Mouse (Mus musculus) ovary, postnatal 36 days (tissue): ENCODE data around the gene Ankrd24.
"Not testable (repeated sequence)": the region's sequence is repeated elsewhere in the genome, so short reads cannot be mapped to it uniquely, and the experiment has no call there.

ENCODE experiments used
- DNase-seq: peaks from one replicate; pipeline ENCODE4 v3.0.0; 2022; ENCODE audit warnings: low spot score, mixed read lengths

Ankrd24 gene

DNA sequence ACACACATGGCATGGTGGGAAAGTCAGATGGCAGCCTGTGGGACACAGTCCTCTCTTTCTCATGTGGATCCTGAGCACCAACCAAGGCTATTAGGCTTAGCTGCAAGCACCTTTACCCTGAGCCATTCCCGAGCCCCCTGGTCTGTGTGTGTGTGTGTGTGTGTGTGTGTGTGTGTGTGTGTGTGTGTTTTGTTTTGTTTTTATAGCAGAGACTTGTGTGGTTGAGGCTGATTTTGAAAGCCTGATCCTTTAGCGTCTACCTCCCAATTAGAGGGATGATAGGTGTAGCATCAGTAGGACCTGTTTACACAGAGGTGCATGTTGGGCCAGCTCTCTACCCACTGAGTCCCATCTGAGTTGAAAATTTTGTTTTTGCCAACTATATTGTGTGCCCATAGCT lies 15.8 kb downstream of the Ankrd24 start:
- DNase-seq = no peak

DNA sequence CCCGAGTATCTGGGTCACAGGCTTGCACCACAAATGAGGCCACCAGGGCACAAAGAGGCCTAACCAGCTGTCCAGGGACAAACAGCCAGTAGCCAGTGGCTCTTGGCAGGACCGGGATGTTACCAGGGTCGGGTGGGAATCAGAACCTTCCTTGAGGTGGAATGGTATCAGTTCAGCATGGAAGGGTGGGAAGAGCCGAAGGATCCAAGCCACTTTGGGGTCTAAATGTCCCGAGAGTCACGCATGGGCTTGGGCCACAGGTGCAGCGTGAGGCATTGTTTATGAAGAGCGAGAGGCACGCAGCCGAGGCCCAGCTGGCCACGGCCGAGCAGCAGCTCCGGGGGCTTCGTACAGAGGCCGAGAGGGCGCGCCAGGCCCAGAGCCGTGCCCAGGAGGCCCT lies 16.4 kb downstream of the Ankrd24 start:
- no peak for DNase-seq

DNA sequence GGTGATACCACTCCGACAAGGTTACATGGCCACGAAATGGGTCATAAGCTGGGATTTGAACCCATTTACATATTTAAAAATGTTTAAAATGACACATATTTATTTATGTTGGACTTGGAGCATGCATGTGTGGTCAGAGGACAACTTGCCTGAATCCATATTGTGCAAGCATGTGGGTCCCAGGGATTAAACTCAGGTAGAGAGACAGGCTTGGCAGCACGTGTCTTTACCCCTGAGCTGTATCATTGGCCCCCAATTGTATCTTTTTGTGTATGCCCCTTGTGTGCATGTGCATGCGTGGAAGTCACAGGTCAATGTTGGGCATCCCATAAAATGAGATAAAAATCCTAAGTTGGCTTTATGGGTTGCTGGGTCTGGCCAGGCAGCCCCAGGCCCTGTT lies 17.1 kb downstream of the Ankrd24 start:
- no peak for DNase-seq

DNA sequence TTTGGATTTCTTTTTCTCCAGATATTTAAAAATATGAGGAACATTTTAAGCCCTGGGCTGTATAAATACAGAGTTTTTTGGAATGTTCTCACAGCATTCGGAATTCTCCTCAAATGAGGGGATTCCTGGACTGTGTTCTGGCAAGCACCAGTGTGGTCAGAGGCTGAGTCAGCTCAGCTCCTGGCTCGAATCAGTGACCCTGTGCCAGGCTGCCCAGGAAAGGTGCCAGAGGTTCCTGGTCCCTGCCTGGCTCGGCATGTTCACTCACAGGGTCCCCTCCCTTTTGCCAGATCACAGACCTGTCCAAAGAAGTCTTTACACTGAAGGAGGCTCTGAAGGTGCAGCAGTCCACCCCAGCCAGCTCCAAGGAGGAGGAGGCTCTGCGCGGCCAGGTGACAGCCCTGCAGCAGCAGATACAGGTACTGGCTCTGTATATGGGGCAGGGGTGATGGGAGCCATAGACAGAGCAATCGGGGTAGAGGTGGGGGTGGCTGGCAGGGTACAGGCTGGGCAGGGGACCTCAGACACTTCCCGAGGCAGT lies 17.7 kb downstream of the Ankrd24 start:
- no peak for DNase-seq

DNA sequence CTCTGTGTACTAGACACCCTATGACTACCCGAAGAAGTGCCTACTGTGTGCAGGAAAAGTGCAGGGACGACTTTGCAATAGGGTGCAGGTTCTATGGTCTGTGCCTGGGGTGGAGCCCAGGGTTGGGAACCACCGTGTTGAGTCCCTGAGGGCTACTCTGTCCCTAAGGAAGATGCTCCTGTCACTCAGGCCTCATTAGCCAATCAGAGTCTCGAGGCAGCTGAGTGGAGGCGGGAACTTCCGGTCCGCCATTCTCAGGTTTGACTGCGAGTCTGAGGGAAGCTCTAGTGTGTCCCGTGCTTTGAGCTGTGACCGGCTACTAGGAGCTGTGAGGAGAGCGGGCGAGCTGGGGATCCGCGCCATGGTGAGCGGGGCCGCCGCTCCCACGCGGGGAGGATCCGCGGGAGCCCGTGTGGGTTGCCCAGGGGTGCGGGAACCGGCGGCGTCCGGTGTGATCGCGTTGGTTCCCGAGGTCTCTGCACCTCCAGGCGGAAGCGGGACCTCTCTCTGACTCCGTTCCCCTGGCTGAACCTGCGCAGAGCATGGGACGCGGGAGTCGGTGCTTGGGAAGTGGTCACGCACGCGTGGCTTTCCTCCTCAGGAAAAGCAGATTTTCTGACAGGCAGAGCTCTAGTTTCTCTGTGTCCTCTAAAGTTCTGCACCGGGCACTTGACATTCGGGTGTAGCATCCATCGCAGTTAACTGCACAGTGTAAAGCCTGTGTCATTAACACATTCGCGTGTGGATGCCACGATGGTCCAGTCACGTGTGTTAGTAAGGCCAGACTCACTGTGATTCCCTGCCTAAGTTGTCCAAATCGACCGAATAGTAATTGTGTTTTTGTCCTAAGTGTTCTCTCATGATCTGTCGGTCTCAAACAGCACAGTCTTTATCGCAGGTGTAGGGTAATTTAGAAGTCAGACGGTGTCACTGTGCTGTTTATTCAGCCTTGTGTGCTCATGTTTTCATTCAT lies 20.7 kb downstream of the Ankrd24 start, which contains the start of gene Gm10778:
TSS of gene Gm10778 (plus strand) at position 257 of the 973 bp plus-strand sequence.
- DNase-seq = peak; percentile 74

DNA sequence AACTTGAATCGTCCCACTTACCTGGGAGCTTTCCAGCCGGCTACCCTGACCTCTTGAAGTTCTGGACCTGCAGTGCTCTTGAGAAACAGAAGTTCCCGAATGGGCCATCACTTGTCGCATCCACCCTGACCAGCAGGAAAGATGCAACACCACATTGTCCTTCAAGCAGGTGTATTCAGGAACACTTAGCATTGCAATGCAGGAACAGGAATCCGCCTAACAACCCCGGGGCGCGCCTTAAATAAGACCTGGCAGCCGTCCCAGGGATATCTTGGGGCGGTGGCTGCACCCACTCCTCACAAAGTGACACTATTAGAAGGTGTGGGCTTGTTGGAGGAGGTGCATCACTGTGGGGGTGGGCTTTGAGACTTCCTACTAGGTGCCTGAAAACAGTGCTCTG lies 26.8 kb downstream of the Ankrd24 start:
- no peak for DNase-seq

DNA sequence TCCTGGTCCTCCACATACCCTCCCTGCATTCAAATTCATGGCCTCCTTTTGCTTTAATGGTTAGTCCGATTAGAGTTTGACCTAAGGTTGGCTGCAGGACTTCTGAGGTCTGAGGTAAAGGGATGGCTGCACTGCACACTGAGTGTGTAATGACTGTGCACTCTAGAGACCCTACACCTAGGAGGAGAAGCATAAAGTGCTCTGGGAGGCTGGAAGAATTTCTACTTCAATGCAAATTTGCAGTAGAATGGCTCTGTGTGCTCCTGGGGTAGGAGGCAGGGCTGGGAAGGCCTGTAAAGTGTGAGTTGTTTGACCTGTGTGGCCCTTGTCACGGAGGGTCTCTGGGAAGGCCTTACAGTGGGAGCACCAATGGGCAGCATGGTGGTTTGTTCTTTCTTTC lies 27.8 kb downstream of the Ankrd24 start:
- DNase-seq = no peak

DNA sequence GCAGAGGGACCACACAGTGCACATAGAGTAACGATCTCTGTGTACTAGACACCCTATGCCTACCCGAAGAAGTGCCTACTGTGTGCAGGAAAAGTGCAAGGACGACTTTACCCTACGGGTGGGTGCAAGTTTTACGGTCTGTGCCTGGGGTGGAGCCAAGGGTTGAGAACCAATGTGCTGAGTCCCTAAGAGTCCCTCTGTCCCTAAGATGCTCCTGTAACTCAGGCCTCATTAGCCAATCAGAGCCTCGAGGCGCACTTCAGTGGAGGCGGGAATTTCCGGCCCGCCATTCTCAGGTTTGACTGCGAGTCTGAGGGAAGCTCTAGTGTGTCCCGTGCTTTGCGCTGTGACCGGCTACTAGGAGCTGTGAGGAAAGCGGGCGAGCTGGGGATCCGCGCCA lies 58.8 kb downstream of the Ankrd24 start:
- DNase-seq = not testable (repeated sequence)
